Mouse (Mus musculus) hematopoietic stem cell, adult 5-6 weeks (primary cell): ENCODE results near the gene Entpd2. TPM values are rescaled to one million over a fixed set of nuclear protein-coding genes. Genes with fewer than 3 reads are reported as not detected.
A peak's percentile ranks its signal among the peaks of the same experiment; 100 is the strongest.

Source experiments
- ATAC-seq, 2 experiments: fragments of 125-278 bp in 1 of 2; replicated peaks in 1 of 2; 2 replicates each; pipeline ENCODE4 v1.8.0; 2016 to 2017; ENCODE audit warnings: inconsistent platforms in 2 of 2, mild to moderate bottlenecking in 2 of 2, moderate number of reproducible peaks in 2 of 2, low read depth in 1 of 2, moderate TSS enrichment in 1 of 2; ENCODE audit not compliant: low FRiP score in 2 of 2, poor library complexity in 2 of 2, severe bottlenecking in 2 of 2, insufficient read depth in 1 of 2, low TSS enrichment in 1 of 2
- total RNA-seq: library from RNA; stranded (forward); fragments of 172-1452, 232-1000 nt; gene quantifications from 2 replicates; pipeline ENCODE4 v1.2.3, GENCODE M21; 2017

The Entpd2 gene
- total RNA-seq, 1 experiment from 2014 or later: not detected

DNA sequence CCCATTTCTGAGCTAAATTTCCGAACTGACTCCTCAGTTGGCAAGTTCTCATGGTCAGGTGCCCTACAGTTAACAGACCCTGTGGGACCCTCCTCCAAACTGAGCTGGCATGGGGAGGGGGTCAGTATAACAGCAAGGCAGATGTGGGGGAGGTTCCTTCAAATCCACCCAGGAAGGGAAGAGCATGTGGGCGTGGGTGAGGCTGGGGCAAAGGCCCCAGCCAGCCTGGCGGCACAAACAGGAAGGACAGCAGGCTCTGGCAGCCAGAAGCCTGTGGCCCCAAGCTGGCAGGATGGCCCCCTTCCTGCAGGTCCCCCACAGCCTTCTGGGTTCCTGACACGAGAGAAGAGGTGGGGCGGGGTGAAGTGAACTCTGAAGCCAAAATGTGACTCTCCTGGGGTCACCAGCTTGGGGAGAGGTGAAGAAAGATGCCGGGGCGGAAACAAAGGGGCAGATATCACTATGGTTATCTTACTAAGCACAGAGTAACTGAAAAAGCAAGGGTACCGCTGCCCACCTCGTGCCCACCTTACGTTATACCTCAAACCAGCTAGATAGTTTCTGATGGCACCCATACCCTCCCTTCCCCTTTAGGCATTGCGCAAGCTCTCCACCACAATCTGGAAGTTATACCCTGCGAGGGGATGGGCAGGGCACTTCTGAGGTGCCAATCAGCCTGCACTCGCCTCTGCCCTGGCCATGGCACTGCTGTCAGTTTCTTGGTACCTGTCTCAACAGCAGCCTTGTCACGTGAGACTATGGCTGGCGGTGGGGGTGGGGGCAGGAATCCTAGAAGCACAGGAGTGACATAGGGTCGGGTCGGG is 27.1 kb downstream of the Entpd2 start, which contains the start of gene Fut7:
TSS of gene Fut7 (plus strand) at position 681 of the 824 bp plus-strand sequence.
- peak; percentile 73 to 74 for ATAC-seq

DNA sequence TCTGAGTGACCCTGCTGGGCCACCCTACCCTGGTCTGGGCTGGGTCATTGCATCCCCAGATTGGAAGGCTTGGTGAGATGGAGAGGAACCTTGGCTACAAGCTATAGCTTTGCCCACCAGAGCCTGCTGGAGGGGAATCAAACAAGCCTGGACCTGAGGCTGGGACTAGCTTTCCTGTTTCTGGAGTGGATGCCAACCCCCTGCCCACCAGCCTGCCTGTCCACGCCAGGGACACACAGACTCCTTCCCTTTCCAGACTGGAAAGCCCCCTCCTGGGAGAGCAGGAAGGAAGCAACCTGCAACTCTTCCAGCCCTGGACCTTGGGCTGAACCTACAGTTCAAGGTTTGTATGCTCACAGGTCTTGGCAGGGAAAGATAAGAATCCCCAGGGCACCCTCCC is 28.0 kb downstream of the Entpd2 start:
- no peak for ATAC-seq

DNA sequence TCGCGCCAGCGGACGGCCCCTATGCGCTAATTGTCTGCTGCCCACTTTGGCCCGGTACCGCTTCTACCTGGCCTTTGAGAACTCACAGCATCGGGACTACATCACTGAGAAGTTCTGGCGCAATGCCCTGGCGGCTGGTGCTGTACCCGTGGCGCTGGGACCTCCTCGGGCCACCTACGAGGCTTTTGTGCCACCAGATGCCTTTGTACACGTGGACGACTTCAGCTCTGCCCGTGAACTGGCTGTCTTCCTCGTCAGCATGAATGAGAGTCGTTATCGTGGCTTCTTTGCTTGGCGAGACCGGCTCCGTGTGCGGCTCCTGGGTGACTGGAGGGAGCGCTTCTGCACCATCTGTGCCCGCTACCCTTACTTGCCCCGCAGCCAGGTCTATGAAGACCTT is 29.8 kb downstream of the Entpd2 start:
- ATAC-seq: no peak

DNA sequence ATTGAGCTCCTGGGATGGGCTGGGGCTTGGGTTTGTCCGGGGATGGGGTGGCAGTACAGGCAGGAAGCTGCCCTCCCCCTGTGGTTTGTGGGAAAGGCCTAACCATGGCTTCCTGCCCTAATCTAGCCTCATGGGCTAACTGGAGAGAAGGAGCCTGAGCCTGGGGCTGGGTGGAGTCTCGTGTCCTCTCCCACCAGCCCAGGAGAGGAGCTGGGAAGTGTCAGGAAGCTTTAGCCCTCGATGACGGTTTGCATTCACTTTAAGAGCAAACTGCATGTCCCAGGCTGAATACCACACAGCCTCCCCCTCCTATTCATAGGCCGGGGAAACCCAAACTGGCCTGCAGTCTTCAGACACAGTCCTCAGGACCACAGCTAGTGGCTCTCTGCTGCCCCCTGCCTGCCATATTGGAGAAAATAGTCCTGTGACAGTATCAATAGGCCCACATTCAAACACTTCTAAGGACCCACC is 31.1 kb downstream of the Entpd2 start:
- ATAC-seq: peak; percentile 29 to 43

DNA sequence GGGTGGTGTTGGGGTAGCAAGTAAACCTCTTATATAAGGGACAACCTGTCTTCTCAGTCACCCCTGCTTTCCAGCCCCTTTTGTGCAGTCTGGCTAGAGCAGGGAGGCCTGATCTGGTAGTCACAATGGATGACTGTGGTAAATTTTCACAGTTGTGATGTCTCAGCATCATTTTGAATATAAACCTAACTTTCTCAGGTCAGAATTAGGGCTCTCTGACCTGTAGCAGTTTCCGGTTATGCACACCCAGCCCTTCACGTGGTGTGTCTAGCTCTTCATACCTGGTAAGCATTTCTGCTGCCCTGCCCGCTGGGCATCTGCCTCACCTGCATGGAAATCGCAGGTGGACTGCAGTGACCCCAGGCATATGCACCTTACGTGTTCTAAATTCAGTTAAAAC is 31.6 kb downstream of the Entpd2 start:
- ATAC-seq: no peak

DNA sequence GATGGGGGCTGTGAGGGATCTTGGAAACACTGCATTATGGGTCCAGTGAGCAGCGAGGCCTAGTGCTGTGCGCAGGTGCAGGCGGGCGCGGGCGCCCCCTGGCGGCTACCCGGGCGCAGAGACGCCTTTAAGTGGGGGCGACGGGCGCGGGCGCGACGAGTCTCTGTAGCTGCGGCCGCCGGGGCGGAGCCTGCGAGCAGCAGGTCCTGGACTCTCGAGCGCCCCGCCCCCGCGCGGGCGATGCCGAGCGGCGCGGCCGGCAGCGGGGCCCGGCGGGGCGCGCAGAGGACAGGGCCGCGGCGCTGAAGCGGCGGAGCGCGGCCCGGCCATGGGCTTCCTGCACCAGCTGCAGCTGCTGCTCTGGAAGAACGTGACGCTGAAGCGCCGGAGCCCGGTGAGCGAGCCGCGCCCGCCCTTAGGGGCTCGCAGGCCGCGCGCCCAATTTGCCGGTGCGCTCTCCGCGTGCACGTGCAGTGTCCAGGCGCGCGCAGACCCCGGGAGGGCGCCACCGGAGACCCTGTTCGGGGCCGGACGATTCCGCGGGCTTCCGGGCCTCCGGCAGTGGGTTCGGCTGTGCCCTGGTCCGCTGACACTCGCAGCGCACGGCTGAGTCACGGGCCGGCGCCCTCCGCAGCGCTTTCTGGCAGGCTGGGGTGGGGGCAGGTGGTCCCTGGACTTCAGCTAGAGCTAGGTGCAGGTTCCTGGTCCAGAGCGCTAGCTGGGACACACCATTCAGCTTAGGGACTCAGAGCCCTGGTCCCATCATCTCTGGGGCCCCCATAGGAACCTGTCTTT is 33.0 kb downstream of the Entpd2 start, which contains the start of gene Abca2:
TSS of gene Abca2 (plus strand) at position 262 of the 795 bp plus-strand sequence.
- ATAC-seq: peak; percentile 58 to 63

DNA sequence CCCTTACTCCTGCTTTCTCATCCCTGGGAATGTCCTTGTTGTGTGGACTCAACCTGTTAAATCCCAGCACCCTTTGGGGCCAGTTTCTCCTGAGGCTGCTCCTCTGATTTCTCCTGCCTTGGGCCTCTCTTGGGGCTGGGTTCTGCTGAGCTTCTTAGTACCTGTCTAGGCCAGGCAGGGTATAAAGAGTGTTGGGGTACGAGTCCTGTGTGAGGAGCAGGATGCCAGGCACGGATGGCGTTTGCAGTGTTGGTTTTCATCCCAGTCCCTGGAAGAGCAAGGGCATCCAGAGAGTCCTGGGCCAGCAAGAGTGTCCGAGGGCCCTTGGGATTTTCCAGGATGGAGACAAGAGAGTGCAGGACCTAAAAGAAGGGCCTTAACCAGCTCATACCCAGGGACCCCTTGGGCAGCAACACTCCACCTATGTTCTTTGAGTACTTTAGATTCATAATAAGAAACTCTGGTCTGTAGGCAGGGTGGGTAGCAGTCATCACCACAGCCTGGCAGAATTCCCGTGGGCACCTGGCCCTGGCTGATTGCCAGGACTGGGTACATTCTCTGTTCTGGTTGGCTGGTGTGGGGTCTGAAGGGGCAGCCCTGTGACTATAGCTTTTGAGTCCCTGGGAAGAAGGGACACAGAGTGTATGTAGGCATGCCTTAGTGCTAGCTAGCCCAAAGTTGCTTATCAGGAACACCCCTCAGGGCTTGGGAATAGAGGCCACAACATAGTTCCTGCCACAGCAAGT is 33.9 kb downstream of the Entpd2 start:
- ATAC-seq: no peak

DNA sequence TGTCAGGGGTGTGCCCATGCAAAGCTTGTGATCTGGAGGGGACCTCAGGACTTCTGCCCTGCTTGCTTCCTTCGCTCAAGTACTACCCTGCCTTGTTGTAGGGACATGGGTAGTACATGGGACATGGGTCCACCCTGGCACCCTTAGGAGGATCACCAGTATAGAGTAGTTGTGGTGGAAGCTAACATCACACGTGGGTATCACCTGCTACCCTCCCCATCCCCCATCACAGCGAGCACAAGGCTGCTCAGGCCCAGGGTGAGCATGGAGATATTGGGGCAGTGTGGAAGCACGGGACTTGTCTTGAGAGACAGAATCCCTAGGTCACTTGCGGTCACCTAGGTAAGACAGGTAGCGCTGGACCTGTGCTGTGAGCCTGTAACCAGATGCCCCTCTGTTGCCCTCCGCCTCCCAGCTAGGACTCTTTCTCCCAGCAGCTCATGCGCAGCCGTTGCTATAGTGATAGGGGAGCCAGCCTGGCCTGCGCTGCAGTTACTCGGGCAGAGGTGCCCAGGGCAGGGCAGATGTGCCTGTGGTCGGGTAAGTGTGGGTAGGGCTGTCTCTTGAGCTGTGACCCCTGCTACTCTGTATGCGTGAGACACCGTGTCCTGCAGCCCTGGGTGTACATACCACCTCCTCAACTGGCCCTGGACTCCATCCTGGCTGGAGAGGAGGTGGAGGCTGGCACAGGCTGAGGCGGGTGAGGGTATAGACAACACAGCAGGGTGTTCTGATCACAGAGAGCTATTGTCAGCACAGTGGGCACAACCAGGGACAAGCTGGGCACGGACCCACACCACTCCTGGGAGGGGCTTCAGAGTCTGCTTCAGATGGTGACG is 34.9 kb downstream of the Entpd2 start:
- ATAC-seq: no peak

DNA sequence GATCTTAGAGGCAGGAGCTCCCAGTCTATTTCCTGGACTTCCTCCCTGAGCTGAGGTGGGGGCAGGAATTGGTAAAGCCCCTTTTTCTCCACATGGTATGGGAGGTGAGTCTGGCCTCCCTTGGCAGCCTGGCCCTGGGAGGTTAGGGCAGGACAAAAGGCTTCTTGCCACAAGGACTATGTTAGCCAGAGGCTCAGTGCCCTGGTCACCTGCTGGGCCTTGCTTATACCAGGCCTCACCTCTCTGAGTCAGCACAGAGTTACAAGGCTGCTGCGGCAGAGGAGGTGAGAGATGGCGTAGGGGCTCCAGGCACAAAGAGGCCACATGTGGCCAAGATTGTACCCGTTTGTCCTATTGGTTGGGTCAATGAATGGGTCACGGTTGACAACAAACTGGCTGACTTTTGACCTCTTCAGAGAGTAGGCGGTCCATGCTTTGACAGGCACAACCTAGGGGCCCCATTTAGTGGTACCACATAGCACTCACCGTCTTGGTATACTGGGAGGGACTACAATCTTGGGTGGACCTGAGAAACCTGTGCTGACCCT is 35.7 kb downstream of the Entpd2 start:
- ATAC-seq: no peak

DNA sequence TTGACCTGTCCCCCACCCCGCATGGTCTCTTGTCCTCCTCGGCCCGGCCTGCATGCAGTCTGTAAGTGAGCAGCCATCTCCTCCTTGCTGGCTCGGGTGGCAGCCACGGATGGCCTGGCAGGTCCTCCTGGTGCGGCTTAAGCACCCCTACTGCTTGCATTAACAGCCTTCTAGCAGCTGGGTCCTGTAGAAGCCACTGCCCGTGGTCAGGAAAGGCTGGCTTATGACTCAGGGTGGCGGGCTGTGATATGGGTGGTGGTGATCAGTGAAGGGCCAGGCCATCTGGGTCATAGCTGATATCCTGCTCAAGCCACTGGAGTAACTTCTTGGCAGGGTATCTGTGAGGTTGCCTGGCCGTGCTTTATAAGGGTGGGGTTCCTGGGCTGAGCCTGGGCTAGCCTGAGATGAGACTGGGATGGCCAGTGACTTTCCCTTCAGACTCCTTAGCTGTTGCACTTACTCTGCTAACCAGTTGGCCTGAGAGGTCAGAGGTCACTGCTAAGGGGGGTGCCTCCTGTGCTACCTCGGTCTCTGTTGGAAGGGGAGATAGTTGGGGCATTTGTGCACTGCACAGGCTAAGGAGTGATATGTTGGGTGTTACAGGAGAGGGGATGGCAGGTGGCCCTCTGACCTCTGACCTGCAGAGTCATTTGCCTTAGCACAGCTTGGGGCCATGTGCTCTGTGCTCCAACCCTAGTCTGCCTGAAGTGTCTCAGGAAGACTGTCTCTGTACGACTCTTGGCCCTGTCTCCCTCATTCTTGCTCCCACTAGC is 36.8 kb downstream of the Entpd2 start:
- no peak for ATAC-seq

DNA sequence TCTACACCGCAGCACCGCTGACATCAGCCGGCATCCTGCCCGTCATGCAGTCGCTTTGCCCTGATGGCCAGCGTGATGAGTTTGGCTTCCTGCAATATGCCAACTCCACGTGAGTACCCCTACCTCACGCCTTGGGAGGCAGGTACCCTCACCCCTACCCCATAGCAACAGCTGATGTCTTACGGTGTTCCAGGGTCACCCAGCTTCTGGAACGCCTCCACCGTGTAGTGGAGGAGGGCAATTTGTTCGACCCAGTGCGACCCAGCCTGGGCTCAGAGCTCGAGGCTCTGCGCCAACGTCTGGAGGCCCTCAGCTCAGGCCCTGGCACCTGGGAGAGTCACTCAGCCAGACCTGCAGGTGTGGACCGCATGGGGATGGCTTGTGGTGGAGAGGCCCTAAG is 37.4 kb downstream of the Entpd2 start:
- ATAC-seq: no peak

DNA sequence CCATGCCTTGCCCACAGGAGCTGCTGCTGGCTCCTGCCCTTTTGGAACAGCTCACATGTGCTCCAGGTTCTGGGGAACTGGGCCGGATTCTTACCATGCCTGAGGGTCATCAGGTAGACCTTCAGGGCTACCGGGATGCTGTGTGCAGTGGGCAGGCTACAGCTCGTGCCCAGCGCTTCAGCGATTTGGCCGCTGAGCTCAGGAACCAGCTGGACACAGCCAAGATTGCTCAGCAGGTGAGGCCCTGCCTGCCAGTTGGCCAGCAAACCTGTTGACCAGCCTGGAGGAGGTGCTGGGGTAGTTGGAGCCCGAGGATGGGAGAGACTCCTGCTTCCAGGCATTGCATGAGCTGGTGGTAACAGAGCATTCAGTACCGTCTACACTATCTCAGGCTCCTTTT is 38.6 kb downstream of the Entpd2 start:
- ATAC-seq: no peak

DNA sequence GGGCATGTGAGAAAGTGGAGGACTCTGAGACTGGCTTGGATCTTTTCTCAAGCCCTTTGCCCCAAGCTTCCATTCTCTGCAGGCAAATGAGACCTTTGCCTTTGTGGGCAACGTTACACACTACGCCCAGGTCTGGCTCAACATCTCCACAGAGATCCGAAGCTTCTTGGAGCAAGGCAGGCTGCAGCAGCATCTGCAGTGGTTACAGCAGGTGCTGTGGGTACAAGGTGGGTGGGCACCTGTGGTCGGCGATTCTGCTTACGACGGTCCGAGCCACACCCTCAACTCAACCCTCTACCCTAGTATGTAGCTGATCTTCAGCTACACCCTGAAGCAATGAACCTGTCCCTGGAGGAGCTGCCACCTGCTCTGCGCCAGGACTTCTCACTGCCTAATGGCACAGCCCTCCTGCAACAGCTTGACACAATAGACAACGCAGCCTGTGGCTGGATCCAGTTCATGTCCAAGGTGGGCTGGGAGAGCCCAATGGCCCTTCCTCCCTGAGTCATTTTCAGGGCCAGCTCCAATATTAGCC is 40.7 kb downstream of the Entpd2 start:
- no peak for ATAC-seq

DNA sequence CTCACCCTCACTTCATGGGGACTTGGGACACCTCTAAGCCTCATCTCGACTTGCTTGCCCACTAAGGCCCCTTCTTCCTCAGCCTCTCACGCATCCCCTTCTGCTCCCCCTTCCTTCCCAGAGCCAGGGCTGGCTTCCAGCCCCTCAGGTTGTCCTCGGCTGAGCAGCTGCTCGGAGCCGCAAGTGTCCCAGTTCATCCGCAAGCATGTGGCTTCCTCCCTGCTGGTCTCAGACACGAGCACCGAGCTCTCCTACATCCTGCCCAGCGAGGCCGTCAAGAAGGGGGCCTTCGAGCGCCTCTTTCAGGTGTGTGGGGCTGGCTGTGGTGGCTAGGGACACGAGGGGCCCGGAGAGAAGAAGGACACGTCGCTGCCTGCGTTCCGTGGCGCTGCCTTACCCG is 45.4 kb downstream of the Entpd2 start:
- no peak for ATAC-seq

DNA sequence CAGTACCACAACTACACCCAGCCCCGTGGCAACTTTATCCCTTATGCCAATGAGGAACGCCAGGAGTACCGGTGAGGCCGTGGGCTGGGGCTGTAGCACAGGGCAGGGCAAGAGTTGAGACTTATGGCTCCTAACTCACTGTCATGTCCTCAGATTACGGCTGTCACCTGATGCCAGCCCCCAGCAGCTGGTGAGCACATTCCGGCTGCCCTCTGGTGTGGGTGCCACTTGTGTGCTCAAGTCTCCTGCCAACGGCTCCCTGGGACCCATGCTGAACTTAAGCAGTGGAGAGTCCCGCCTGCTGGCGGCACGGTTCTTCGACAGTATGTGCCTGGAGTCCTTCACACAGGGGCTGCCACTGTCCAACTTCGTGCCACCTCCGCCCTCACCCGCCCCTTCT is 47.0 kb downstream of the Entpd2 start:
- ATAC-seq: no peak
